Mouse (Mus musculus): ENCODE measurements around the gene Pitpnm1.

Pitpnm1 gene

GRCm38 (mm10) chr19:4068717-4069410 is 30.9 kb upstream of the Pitpnm1 start:
- no peak for DNase-seq

GRCm38 (mm10) chr19:4070311-4070710 is 29.5 kb upstream of the Pitpnm1 start:
- no peak for DNase-seq

- DNase-seq = no peak
Measured at GRCm38 (mm10) chr19:4070756-4071155, 29.0 kb upstream of the Pitpnm1 start.

GRCm38 (mm10) chr19:4071406-4071805 is 28.4 kb upstream of the Pitpnm1 start:
- no peak for DNase-seq

- DNase-seq = no peak
Measured at GRCm38 (mm10) chr19:4072706-4073424, 26.9 kb upstream of the Pitpnm1 start.

- no peak for DNase-seq
Measured at GRCm38 (mm10) chr19:4075531-4075930, 24.3 kb upstream of the Pitpnm1 start.

- peak; percentile 61 for DNase-seq
Measured at GRCm38 (mm10) chr19:4079594-4079993, 20.2 kb upstream of the Pitpnm1 start.

- DNase-seq = peak; percentile 94
Measured at GRCm38 (mm10) chr19:4080511-4081009, 19.2 kb upstream of the Pitpnm1 start.

- no peak for DNase-seq
Measured at GRCm38 (mm10) chr19:4081394-4081793, 18.4 kb upstream of the Pitpnm1 start, which contains the start of gene Cabp2. Cabp2 (plus strand) TSS chr19:4081578.

GRCm38 (mm10) chr19:4082219-4082965 is 17.4 kb upstream of the Pitpnm1 start:
- peak; percentile 66 for DNase-seq

GRCm38 (mm10) chr19:4083316-4083715 is 16.5 kb upstream of the Pitpnm1 start:
- DNase-seq = peak; percentile 49

- DNase-seq = no peak
Measured at GRCm38 (mm10) chr19:4083826-4084225, 16.0 kb upstream of the Pitpnm1 start.

GRCm38 (mm10) chr19:4084984-4085383 is 14.8 kb upstream of the Pitpnm1 start:
- peak; percentile 55 for DNase-seq

GRCm38 (mm10) chr19:4086156-4086555 is 13.6 kb upstream of the Pitpnm1 start:
- no peak for DNase-seq

- DNase-seq = no peak
Measured at GRCm38 (mm10) chr19:4087090-4087489, 12.7 kb upstream of the Pitpnm1 start.

- no peak for DNase-seq
Measured at GRCm38 (mm10) chr19:4088146-4088545, 11.7 kb upstream of the Pitpnm1 start.

GRCm38 (mm10) chr19:4089128-4089527 is 10.7 kb upstream of the Pitpnm1 start:
- no peak for DNase-seq

GRCm38 (mm10) chr19:4090446-4090845 is 9.4 kb upstream of the Pitpnm1 start:
- no peak for DNase-seq

- DNase-seq = no peak
Measured at GRCm38 (mm10) chr19:4091383-4091782, 8.4 kb upstream of the Pitpnm1 start.

- DNase-seq = no peak
Measured at GRCm38 (mm10) chr19:4092750-4093149, 7.0 kb upstream of the Pitpnm1 start.

GRCm38 (mm10) chr19:4093772-4094171 is 6.0 kb upstream of the Pitpnm1 start:
- no peak for DNase-seq

GRCm38 (mm10) chr19:4094348-4094747 is 5.5 kb upstream of the Pitpnm1 start:
- DNase-seq = no peak

- DNase-seq = peak; percentile 55
Measured at GRCm38 (mm10) chr19:4094774-4095303, 5.0 kb upstream of the Pitpnm1 start.
